Mouse (Mus musculus) MEL (cell line): Measurements from ENCODE around the gene Ccdc106.

Source experiments
- MYC ChIP-seq: IDR thresholded peaks from 2 replicates; pipeline ENCODE4 v1.6.1; 2011; ENCODE audit warnings: low read depth, mild to moderate bottlenecking, low read length, improper control_type of control experiment, moderate library complexity
- POLR2A ChIP-seq, 2 experiments: IDR thresholded peaks; 2 replicates each; pipeline ENCODE4 v1.6.1; 2011 to 2012; ENCODE audit warnings: low read length in 2 of 2, mild to moderate bottlenecking in 2 of 2, control low read depth in 1 of 2, improper control_type of control experiment in 1 of 2, low read depth in 1 of 2, moderate library complexity in 1 of 2; ENCODE audit not compliant: control insufficient read depth in 1 of 2, insufficient read depth in 1 of 2, poor library complexity in 1 of 2
- TCF12 ChIP-seq: IDR thresholded peaks from 2 replicates; pipeline ENCODE4 v1.6.1; 2014; ENCODE audit warnings: low read depth, mild to moderate bottlenecking, inconsistent platforms, low read length, improper control_type of control experiment, moderate library complexity
- USF2 ChIP-seq, 2 experiments: IDR thresholded peaks; 2 replicates each; pipeline ENCODE4 v1.6.1; 2011 to 2012; ENCODE audit warnings: improper control_type of control experiment in 2 of 2, low read length in 2 of 2, borderline replicate concordance in 1 of 2, inconsistent platforms in 1 of 2, low read depth in 1 of 2, mild to moderate bottlenecking in 1 of 2; ENCODE audit not compliant: insufficient read depth in 1 of 2

DNA sequence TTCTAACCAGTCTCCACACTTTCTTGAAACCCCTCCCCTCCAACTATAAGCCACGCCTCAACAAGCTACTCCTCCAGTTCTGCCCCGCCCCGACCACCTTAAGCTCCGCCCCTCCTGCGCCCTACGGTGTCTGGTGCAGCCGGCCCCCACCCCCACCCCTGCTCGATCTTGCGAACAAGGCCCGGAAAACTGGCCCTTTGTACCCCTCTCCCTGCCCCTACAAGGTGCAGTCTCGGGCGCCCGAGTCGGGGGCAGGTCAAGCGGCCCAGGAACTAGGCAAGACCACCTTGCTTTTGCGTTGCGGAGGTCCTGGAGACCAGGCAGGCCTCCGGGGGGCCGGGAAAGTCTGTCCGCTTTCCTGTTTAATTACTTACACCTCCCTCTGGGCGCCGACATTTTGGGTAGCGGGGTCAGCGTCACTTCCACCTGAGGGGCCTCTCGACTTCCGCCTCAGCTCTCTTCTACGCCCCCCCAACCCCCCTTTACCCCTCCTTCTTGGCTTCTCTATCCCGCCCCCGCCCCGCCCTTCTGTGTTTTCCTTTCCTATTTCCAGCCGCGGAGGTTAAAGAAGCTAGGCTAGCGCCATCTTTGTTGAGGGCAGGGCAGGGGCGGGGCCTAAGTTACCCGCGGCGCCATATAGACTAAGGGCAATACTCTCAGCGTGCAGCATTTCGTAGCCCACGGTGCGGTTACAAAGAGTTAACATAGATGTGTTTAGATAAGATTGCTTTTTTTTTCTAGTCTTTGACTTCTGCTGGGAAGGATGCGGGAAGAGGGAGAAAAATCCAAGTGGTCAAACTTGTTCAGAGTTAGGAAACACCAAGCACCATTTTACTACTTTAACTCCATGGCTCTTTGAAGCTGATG, 5.9 kb upstream of the Ccdc106 start, which contains the start of the genes Zfp524 and Fiz1:
- TF ChIP-seq MYC, result peak; percentile 57
- TF ChIP-seq POLR2A (IDR thresholded peaks at IDR 0.05; ENCODE audit: control insufficient read depth in 1 of 2, insufficient read depth in 1 of 2, low read depth in 1 of 2, low read length in 2 of 2, poor library complexity in 1 of 2), result peak; percentile 59 to 61; a peak in 1 of 4 replicates
- TF ChIP-seq TCF12, result peak; percentile 25; the same call in 1 of the 2 replicates
- TF ChIP-seq USF2 (IDR thresholded peaks at IDR 0.05; ENCODE audit: borderline replicate concordance in 1 of 2, insufficient read depth in 1 of 2, low read depth in 1 of 2, low read length in 2 of 2), result no peak
